Mouse (Mus musculus): ENCODE data around the gene Slc5a4b.

GRCm38 (mm10) chr10:76025470-76026190 is 85.1 kb downstream of the Slc5a4b start:
- no peak for TF ChIP-seq CEBPB (IDR thresholded peaks at IDR 0.05; ENCODE audit: low read depth)
- no peak for TF ChIP-seq CTCF (IDR thresholded peaks at IDR 0.05; ENCODE audit: control insufficient read depth, insufficient read depth, insufficient read length)
- TF ChIP-seq MAX (IDR thresholded peaks at IDR 0.05) = no peak

Data from C2C12 (cell line).